9 mouse cellular contexts compared by ENCODE assay signal in genomic region chr2:71245416-71245815, GRCm38 (mm10). TPM values are rescaled to one million over a fixed set of nuclear protein-coding genes. Genes with fewer than 3 reads are reported as not detected.
A peak's percentile ranks its signal among the peaks of the same experiment; 100 is the strongest.
DNase-seq lines count a peak whose midpoint lies in the region; ATAC-seq lines count a peak whose summit lies in the region.
"Had no signal": no experiment of that assay in that cellular context is flagged by ENCODE, and none has a peak within 500 bp of the region (broad histone marks: within the 10 kb centered on the region; RNA-seq: fewer than 3 reads in every experiment).

No protein-coding gene starts in this region.

- 26% methylated on average over 3 of the region's 3 CpGs for WGBS in hindbrain, embryonic 15.5 days
- WGBS in midbrain, embryonic 14.5 days: 59% methylated on average over 3 of the region's 3 CpGs
- 86% methylated on average over 3 of the region's 3 CpGs for WGBS in intestine, embryonic 16.5 days

- no peaks in the 10 kb centered on the region for H3K27me3 ChIP-seq in hindbrain, embryonic 15.5 days
- H3K27me3 ChIP-seq in midbrain, embryonic 14.5 days (ENCODE audit: control insufficient read depth, insufficient read depth, low read length): no peaks in the 10 kb centered on the region
- H3K27me3 ChIP-seq in intestine, embryonic 16.5 days (replicated peaks; ENCODE audit: control insufficient read depth, insufficient read depth, low read length): no peaks in the 10 kb centered on the region

- H3K4me1 ChIP-seq in hindbrain, embryonic 15.5 days (replicated peaks): peaks cover 26% of the 10 kb centered on the region
- no peaks in the 10 kb centered on the region for H3K4me1 ChIP-seq in midbrain, embryonic 14.5 days (ENCODE audit: control insufficient read depth, insufficient read depth, low read length)
- no peaks in the 10 kb centered on the region for H3K4me1 ChIP-seq in intestine, embryonic 16.5 days (ENCODE audit: control insufficient read depth, insufficient read depth, low read length)

- peak; percentile 67 for DNase-seq in Muller cell, postnatal 12 days (ENCODE audit: inconsistent ontology term)
- DNase-seq in cerebellum, adult 9-10 months: peak; percentile 93
- DNase-seq in midbrain, embryonic 14.5 days: peak; percentile 68
- DNase-seq in testis, postnatal 14 days (ENCODE audit: low spot score): no peak
- DNase-seq: kidney, postnatal 25 days had no signal

- peak; percentile 90 for ATAC-seq in hindbrain, embryonic 15.5 days (ENCODE audit: low FRiP score, low read depth)
- no peak; the same call in 1 of the 2 replicates for ATAC-seq in midbrain, embryonic 14.5 days (ENCODE audit: low FRiP score, low TSS enrichment)
- no peak for ATAC-seq in inflammation-experienced regulatory T-cells, adult 6 months
- ATAC-seq in intestine, embryonic 16.5 days: no peak
- no peak for ATAC-seq in megakaryocyte, adult 5-6 weeks (ENCODE audit: poor library complexity, severe bottlenecking)

- H3K4me2 ChIP-seq in hindbrain, embryonic 15.5 days: no peak overlapping the region
- no peak overlapping the region for H3K4me2 ChIP-seq in midbrain, embryonic 14.5 days (ENCODE audit: low read length)
- no peak overlapping the region for H3K4me2 ChIP-seq in intestine, embryonic 16.5 days (ENCODE audit: low read depth, low read length)

- peak overlapping the region; percentile 65 for H3K27ac ChIP-seq in hindbrain, embryonic 15.5 days (replicated peaks)
- H3K27ac ChIP-seq in midbrain, embryonic 14.5 days (replicated peaks; ENCODE audit: low read depth, low read length): peak overlapping the region; percentile 58
- H3K27ac ChIP-seq in intestine, embryonic 16.5 days (ENCODE audit: low read length): no peak overlapping the region

- peaks cover 31% of the 10 kb centered on the region for H3K36me3 ChIP-seq in hindbrain, embryonic 15.5 days
- peaks cover 41% of the 10 kb centered on the region for H3K36me3 ChIP-seq in midbrain, embryonic 14.5 days (ENCODE audit: control insufficient read depth, insufficient read depth, low read length)
- H3K36me3 ChIP-seq in intestine, embryonic 16.5 days (ENCODE audit: control insufficient read depth, insufficient read depth, low read length): 0 out of 2 replicates have a peak, but pooled peaks cover 3% of the 10 kb centered on the region

- H3K4me3 ChIP-seq in hindbrain, embryonic 15.5 days: no peak overlapping the region
- no peak overlapping the region for H3K4me3 ChIP-seq in midbrain, embryonic 14.5 days (replicated peaks; ENCODE audit: low read depth, low read length)
- no peak overlapping the region for H3K4me3 ChIP-seq in intestine, embryonic 16.5 days (ENCODE audit: low read length)

- no peak overlapping the region for H3K9ac ChIP-seq in hindbrain, embryonic 15.5 days
- no peak overlapping the region for H3K9ac ChIP-seq in midbrain, embryonic 14.5 days (replicated peaks; ENCODE audit: low read length)
- no peak overlapping the region for H3K9ac ChIP-seq in intestine, embryonic 16.5 days (ENCODE audit: low read depth, low read length)

- no peaks in the 10 kb centered on the region for H3K9me3 ChIP-seq in hindbrain, embryonic 15.5 days
- no peaks in the 10 kb centered on the region for H3K9me3 ChIP-seq in midbrain, embryonic 14.5 days (ENCODE audit: control insufficient read depth, low read length)
- H3K9me3 ChIP-seq in intestine, embryonic 16.5 days (ENCODE audit: control insufficient read depth, low read length): no peaks in the 10 kb centered on the region

RNA-seq across cellular contexts. Expression of gene Dync1i2, which starts 33.9 kb away (rescaled TPM):
- polyA plus RNA-seq in hindbrain, embryonic 15.5 days (2015; fragmentation: Nextera tagmentation; extraction: Ambion mirVana): 159 and 166 TPM in 2 replicates
- 184 and 231 TPM in 2 replicates for polyA plus RNA-seq in midbrain, embryonic 14.5 days (2014; fragmentation: Nextera tagmentation; extraction: Ambion mirVana)
- 100 to 1,000 TPM in 1 of 3 experiments, 10 to 100 TPM in 2; 83.0 to 106 (median 86.7) TPM for polyA plus RNA-seq in inflammation-experienced regulatory T-cells, adult 6 months (2017; shearing (Covaris generic))
- polyA plus RNA-seq in intestine, embryonic 16.5 days (2015; fragmentation: Nextera tagmentation; extraction: Ambion mirVana): 69.3 and 71.0 TPM in 2 replicates
- 119 and 139 TPM in 2 replicates for total RNA-seq in megakaryocyte, adult 5-6 weeks (2015)
- total RNA-seq in megakaryocyte, adult 5-6 weeks (2017): 126 TPM in 2 replicates
